ENCODE assay signal across 7 mouse cellular contexts in the genomic region with DNA sequence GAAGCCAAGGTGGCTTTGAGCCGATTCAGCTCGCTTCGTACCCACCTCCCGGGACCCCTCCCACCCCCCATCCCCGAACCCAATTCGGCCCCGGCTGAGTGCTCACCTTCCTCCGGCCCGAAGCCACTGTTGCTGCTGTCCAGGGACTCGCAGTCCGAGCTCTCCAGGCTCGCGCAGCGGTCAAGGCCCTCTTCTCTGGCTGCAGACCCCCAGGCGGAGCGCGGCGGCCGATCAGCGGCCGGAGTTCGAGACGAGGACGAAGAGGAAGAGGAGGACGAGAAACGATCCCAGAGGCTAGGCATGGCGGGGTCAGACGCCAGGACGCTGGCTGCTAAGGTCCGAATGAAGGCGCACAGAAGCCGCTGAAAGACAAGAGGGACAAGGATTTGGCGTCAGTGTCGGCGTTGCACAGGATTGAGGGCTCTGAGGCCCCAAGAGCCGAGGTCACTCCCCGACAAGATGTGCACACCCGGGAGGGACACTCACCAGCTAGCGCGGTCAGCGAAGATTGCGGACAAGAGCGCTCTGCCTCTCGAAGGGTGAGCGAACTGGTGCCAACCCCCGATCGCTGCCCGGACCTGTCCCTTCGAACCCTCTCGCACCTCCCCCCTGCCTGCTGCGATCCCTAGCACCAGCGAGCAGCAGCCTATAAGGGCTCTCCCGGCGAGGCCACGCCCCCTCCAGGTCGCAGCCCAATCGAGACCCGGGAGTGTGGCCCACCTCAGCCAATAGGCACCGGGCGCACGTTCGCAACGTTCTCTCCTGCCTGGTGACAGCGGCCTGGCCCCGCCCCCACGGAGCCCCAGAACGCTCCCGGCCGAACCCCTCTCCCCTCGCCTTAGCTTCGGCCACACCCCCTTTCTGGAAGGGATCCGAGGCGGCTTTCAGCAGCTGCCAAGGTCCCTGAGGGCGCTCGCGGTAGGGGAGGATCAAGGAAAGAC. TPM values are rescaled to one million over a fixed set of nuclear protein-coding genes. Genes with fewer than 3 reads are reported as not detected.
DNase-seq lines count a peak whose midpoint lies in the region; ATAC-seq lines count a peak whose summit lies in the region.

TSS of gene Ddit4 (minus strand) at position 624 of the 941 bp plus-strand sequence.

- peaks cover 32% of the 10 kb centered on the region for H3K4me1 ChIP-seq in intestine, embryonic 15.5 days (replicated peaks)
- peaks cover 56% of the 10 kb centered on the region for H3K4me1 ChIP-seq in midbrain, embryonic 10.5 days

- H3K27me3 ChIP-seq in intestine, embryonic 15.5 days (replicated peaks), result no peaks in the 10 kb centered on the region
- H3K27me3 ChIP-seq in midbrain, embryonic 10.5 days (ENCODE audit: low read depth, poor library complexity, severe bottlenecking), result no peaks in the 10 kb centered on the region

- H3K4me2 ChIP-seq in intestine, embryonic 15.5 days (replicated peaks), result peak within 1 kb of the TSS; percentile 84

- peak within 1 kb of the TSS; percentile 74 for H3K4me3 ChIP-seq in intestine, embryonic 15.5 days (replicated peaks)
- H3K4me3 ChIP-seq in midbrain, embryonic 10.5 days, result peak within 1 kb of the TSS; percentile 76

- H3K27ac ChIP-seq in intestine, embryonic 15.5 days, result peak within 1 kb of the TSS; percentile 88
- H3K27ac ChIP-seq in midbrain, embryonic 10.5 days (replicated peaks), result peak within 1 kb of the TSS; percentile 95

- peak; percentile 96 for ATAC-seq in intestine, embryonic 15.5 days

- H3K9me3 ChIP-seq in intestine, embryonic 15.5 days, result no peaks in the 10 kb centered on the region
- H3K9me3 ChIP-seq in midbrain, embryonic 10.5 days (replicated peaks), result no peaks in the 10 kb centered on the region

- H3K36me3 ChIP-seq in intestine, embryonic 15.5 days, result no peaks in the 10 kb centered on the region
- H3K36me3 ChIP-seq in midbrain, embryonic 10.5 days, result peaks cover 8% of the 10 kb centered on the region

- H3K9ac ChIP-seq in intestine, embryonic 15.5 days, result peak within 1 kb of the TSS; percentile 95

- WGBS in intestine, embryonic 15.5 days, result under 1% methylated on average over 76 of the region's 76 CpGs
- WGBS in midbrain, embryonic 10.5 days, result under 1% methylated on average over 76 of the region's 76 CpGs

- intact Hi-C loops in left cerebral cortex, postnatal 25 days (cut with DNase I), result loop anchor here (1.0 to 2.0 kb wide), 3 partner anchors 19 to 58 kb away; partner anchors contain the start of genes Anapc16 and Ascc1

- peak; percentile 100 for DNase-seq in adrenal gland, adult (ENCODE audit: inconsistent age in 2 of 2, low spot score in 1 of 2)
- DNase-seq in embryo, embryonic 10.5 days (ENCODE audit: low spot score), result peak; percentile 99
- DNase-seq in gastrocnemius, postnatal 25 days, result peak; percentile 100
- DNase-seq in left cerebral cortex, postnatal 25 days (ENCODE audit: low spot score in 2 of 2), result peak; percentile 100
- peak; percentile 100 for DNase-seq in midbrain, embryonic 10.5 days (ENCODE audit: low spot score)
- peak; percentile 100 for DNase-seq in right cerebral cortex, postnatal 4 days

RNA-seq across cellular contexts. Expression of gene Ddit4, which starts in this region (rescaled TPM):
- total RNA-seq in gastrocnemius, postnatal 25 days (2021), result 10 to 100 TPM in 1 of 2 experiments, 1 to 10 TPM in 1; 8.6 to 11.4 TPM
- 35.4 and 35.7 TPM in 2 replicates for polyA plus RNA-seq in intestine, embryonic 15.5 days (2015; fragmentation: Nextera tagmentation; extraction: Ambion mirVana)
- total RNA-seq in left cerebral cortex, postnatal 25 days (2021), result 10 to 100 TPM; 40.8 to 42.6 TPM
- 31.8 and 31.9 TPM in 2 replicates for polyA plus RNA-seq in midbrain, embryonic 10.5 days (2016; fragmentation: Nextera tagmentation; extraction: Ambion mirVana)

Comparison
In these comparisons a context has a peak if more than half of its experiments do, and no peak if none do; other contexts are left out.
1. Peak in every context shown above with its lines: DNase-seq, ATAC-seq, H3K4me3 ChIP-seq and H3K27ac ChIP-seq.